Mouse (Mus musculus): ENCODE results near the gene Zfp947.
"Not testable (repeated sequence)": the region's sequence is repeated elsewhere in the genome, so short reads cannot be mapped to it uniquely, and the experiment has no call there.

Zfp947 gene

GRCm38 (mm10) chr17:22165722-22166294, at the start of gene Zfp947:
TSS of gene Zfp947 (minus strand) at chr17:22166190.
- not testable (repeated sequence) for DNase-seq (ENCODE audit: low spot score)

GRCm38 (mm10) chr17:22165304-22165703, 686 bp downstream of the Zfp947 start:
- not testable (repeated sequence) for DNase-seq (ENCODE audit: low spot score)

- not testable (repeated sequence) for DNase-seq (ENCODE audit: low spot score)
Observed at GRCm38 (mm10) chr17:22153951-22154350, 12.0 kb downstream of the Zfp947 start.

GRCm38 (mm10) chr17:22118770-22119169, 47.2 kb downstream of the Zfp947 start:
- DNase-seq (ENCODE audit: low spot score) = no peak
